Mouse (Mus musculus) C2C12 (cell line): Measurements from ENCODE around the gene Tmcc2. TPM values are rescaled to one million over a fixed set of nuclear protein-coding genes. Genes with fewer than 3 reads are reported as not detected.
A peak's percentile ranks its signal among the peaks of the same experiment; 100 is the strongest.

Experiments
- H3K27me3 ChIP-seq: one replicate; pipeline ENCODE4 v1.6.1; 2011; ENCODE audit not compliant: control insufficient read depth, insufficient read depth, insufficient read length
- H3K36me3 ChIP-seq: one replicate; pipeline ENCODE4 v1.6.1; 2011; ENCODE audit not compliant: control insufficient read depth, insufficient read depth
- H3K4me3 ChIP-seq: one replicate; pipeline ENCODE4 v1.5.1; 2011; ENCODE audit warnings: mild to moderate bottlenecking, control low read depth; ENCODE audit not compliant: poor library complexity, insufficient read depth, severe bottlenecking
- H3K79me2 ChIP-seq: one replicate; pipeline ENCODE4 v1.6.1; 2011; ENCODE audit not compliant: control insufficient read depth, insufficient read depth
- H3K79me3 ChIP-seq: one replicate; pipeline ENCODE4 v1.6.1; 2011; ENCODE audit warnings: low read depth, control low read depth
- H3ac ChIP-seq: one replicate; pipeline ENCODE3; 2011; ENCODE audit warnings: low read depth; ENCODE audit not compliant: control insufficient read depth, insufficient read length
- CEBPB ChIP-seq: IDR thresholded peaks from one replicate; pipeline ENCODE4 v1.6.1; 2011; ENCODE audit warnings: low read depth, mild to moderate bottlenecking, control low read depth, moderate library complexity
- CTCF ChIP-seq: IDR thresholded peaks from one replicate; pipeline ENCODE4 v1.5.1; 2011; ENCODE audit not compliant: control insufficient read depth, insufficient read depth, insufficient read length
- FOSL1 ChIP-seq: IDR thresholded peaks from one replicate; pipeline ENCODE4 v1.8.0; 2011; ENCODE audit warnings: mild to moderate bottlenecking, low read length; ENCODE audit not compliant: poor library complexity, insufficient read depth, severe bottlenecking
- MAX ChIP-seq: IDR thresholded peaks from one replicate; pipeline ENCODE4 v1.6.1; 2011; ENCODE audit warnings: mild to moderate bottlenecking, control low read depth
- MYOD1 ChIP-seq: IDR thresholded peaks from one replicate; pipeline ENCODE4 v1.6.1; 2011; ENCODE audit warnings: low read depth; ENCODE audit not compliant: control insufficient read depth, insufficient read length
- MYOG ChIP-seq: IDR thresholded peaks from one replicate; pipeline ENCODE4 v1.6.1; 2011; ENCODE audit not compliant: control insufficient read depth, insufficient read length; ENCODE audit errors: extremely low read depth
- USF1 ChIP-seq: IDR thresholded peaks from one replicate; pipeline ENCODE4 v1.6.1; 2011; ENCODE audit warnings: low read depth, mild to moderate bottlenecking, control low read depth, moderate library complexity
- polyA plus RNA-seq: library from polyadenylated mRNA; unstranded; fragments of >200 nt; fragmentation: generic; extraction: Trizol; gene quantifications from one replicate; pipeline ENCODE4 v1.2.1, GENCODE M21; 2012; ENCODE audit warnings: missing spikeins

Tmcc2 gene
- polyA plus RNA-seq, 1 experiment = 37.3 TPM

DNA sequence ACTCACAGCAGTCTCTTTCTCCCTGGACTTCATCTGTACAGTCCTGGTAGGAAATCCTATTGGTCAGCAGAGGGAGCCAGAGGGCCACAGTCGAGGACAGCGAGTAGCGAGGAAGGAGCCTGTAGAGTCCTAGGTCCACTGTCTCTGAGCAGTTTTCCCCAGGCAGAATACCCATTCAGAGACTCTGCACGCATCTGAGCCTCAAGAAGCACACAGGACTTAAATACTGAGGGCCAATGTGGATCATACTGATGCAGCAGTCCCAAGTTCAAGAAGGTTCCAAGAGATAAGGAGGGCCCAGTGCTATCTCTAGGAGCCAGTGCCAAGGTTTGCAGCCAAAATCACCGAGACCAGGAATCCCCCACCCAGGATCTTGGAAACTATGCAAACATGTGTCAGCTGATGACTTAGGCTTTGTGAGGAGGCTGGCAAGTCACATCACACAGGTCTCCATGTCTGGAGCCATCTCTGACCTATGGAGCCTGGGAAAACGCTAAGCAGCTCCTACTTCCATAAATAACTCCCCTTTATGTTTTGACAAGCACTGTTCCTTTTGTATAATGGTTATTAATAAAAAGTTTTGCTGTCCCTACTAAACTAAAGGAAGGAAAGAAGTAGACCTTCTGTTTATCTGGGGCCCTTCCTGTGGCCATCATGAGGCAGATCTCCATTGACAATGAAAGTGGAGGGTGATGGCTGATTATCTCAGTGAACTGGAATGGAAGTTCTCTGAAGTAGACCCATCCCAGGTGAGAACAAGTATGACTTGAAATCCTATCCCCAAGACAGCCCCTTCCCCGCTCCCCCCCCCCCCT lies 23.2 kb downstream of the Tmcc2 start:
- no peak overlapping the region for H3ac ChIP-seq
- TF ChIP-seq CTCF = peak; percentile 67
- no peak for TF ChIP-seq CEBPB
- H3K79me2 ChIP-seq = no peaks in the 10 kb centered on the region
- no peak overlapping the region for H3K4me3 ChIP-seq
- no peaks in the 10 kb centered on the region for H3K27me3 ChIP-seq
- H3K36me3 ChIP-seq = peaks cover 4% of the 10 kb centered on the region
- H3K79me3 ChIP-seq = no peaks in the 10 kb centered on the region

- H3K27me3 ChIP-seq = no peaks in the 10 kb centered on the region
- H3ac ChIP-seq = no peak overlapping the region
- no peaks in the 10 kb centered on the region for H3K79me2 ChIP-seq
- peaks cover 4% of the 10 kb centered on the region for H3K36me3 ChIP-seq
- H3K4me3 ChIP-seq = no peak overlapping the region
- H3K79me3 ChIP-seq = no peaks in the 10 kb centered on the region
- no peak for TF ChIP-seq MYOG
- TF ChIP-seq USF1 = no peak
- TF ChIP-seq MYOD1 = no peak
- no peak for TF ChIP-seq CTCF
- no peak for TF ChIP-seq FOSL1
- TF ChIP-seq MAX = no peak
- TF ChIP-seq CEBPB = no peak
Observed at GRCm38 (mm10) chr1:132366937-132367336, 24.1 kb downstream of the Tmcc2 start.

DNA sequence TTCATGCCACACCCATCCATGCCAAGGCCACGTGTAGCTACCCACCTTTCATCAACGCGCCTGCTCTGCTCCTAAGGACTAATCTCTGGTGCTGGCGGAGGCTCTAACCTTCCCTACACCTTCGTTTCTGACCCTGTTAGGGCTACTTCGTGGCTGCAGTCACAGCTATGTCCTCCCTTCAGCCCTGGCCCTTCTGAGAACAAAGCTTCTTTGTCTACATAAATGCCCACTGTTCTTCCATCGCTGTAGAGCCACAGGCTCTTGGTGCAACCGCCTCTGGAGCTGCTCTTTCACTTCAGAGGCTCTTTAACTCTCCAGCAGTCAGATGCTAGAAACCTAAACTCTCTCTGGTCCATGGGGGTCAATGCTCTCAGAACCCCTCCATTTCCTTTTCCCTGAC lies 24.8 kb downstream of the Tmcc2 start:
- H3K79me2 ChIP-seq = no peaks in the 10 kb centered on the region
- no peaks in the 10 kb centered on the region for H3K79me3 ChIP-seq
- H3K4me3 ChIP-seq = no peak overlapping the region
- H3K27me3 ChIP-seq = no peaks in the 10 kb centered on the region
- TF ChIP-seq MYOD1 (no peak), CTCF (no peak), USF1 (no peak), FOSL1 (no peak), MAX (no peak), CEBPB (no peak), MYOG (no peak)
- H3ac ChIP-seq = no peak overlapping the region
- peaks cover 4% of the 10 kb centered on the region for H3K36me3 ChIP-seq

DNA sequence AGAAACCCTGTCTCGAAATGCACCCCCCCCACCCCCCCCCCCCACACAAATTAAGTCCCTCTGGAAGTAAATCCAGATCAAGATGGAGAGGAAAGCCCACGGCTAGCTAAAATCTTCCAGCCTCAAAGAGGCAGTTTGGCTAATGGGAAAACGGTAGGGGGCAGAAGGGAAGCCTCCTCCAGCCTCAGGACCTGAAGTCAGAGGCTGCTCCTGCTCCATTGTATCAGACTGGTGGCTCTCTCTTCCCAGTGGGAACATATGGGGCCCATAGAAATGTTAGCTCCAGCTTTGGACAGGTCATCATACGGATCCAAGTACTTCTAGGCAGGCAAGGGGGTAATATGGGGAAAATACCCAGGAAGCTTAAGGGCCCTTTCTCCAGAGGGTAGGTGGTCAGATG lies 25.4 kb downstream of the Tmcc2 start:
- no peaks in the 10 kb centered on the region for H3K79me2 ChIP-seq
- H3K27me3 ChIP-seq = no peaks in the 10 kb centered on the region
- no peak overlapping the region for H3K4me3 ChIP-seq
- TF ChIP-seq MYOD1 (no peak), CTCF (no peak), CEBPB (no peak), MYOG (no peak), MAX (no peak), FOSL1 (no peak), USF1 (no peak)
- H3K36me3 ChIP-seq = peaks cover 8% of the 10 kb centered on the region
- H3ac ChIP-seq = no peak overlapping the region
- no peaks in the 10 kb centered on the region for H3K79me3 ChIP-seq

DNA sequence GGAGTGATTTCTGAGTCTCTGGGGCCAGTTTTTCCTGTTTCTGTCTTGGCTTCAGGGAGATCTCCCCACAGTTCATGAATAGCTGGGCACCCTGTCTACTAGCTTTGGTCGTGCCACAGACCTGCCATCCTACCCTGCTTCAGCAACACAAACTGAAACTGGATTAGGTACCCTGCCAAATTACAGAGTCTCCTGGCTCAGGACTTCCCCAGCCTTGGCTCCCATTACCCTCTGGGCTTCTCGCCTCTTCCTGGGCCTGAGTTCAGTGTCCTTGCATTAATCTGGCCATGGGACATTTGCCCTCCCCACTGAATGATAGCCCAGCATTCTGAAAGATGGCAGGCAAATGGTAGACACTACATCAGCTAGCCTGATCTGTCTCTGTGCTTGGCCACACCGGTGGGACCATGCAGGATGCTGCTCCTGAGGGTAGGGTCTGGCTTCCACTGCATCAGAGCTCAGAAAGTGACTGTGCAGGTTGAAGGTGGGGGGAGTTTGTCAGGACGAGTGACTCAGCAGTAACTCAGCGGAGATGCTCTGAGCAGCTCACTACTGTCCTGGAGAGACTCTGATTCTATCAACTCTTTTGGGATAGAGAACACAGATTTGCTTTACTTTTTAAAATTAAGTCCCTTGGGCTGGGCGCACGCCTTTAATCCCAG lies 26.1 kb downstream of the Tmcc2 start:
- Histone ChIP-seq H3K4me3 (no peak overlapping the region), H3K36me3 (peaks cover 14% of the 10 kb centered on the region), H3K79me3 (no peaks in the 10 kb centered on the region), H3K27me3 (no peaks in the 10 kb centered on the region), H3K79me2 (no peaks in the 10 kb centered on the region), H3ac (no peak overlapping the region)
- TF ChIP-seq USF1 = no peak
- no peak for TF ChIP-seq MYOG
- no peak for TF ChIP-seq MYOD1
- no peak for TF ChIP-seq CEBPB
- TF ChIP-seq MAX = no peak
- TF ChIP-seq CTCF = no peak
- TF ChIP-seq FOSL1 = no peak

DNA sequence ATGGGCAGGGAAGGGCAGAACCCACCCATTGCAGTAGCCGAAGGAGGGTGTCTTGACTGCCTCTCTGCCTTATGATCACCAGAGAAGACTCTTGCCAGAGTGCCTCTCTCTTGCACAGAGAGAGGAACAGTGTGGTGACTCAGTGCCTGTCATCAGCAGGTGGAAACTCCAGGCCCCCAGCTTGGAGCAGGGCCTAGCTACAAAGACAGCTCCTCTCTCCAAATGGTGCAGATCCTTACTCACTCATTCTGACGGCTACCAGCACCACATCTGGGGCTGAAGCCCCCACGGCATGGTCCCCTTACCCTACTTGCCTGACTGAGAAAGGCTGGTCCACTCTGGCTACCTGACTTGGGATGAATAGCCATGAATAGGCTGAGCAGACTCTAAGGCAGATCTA lies 26.7 kb downstream of the Tmcc2 start:
- Histone ChIP-seq H3ac (no peak overlapping the region), H3K79me2 (no peaks in the 10 kb centered on the region), H3K4me3 (no peak overlapping the region), H3K36me3 (peaks cover 19% of the 10 kb centered on the region), H3K79me3 (no peaks in the 10 kb centered on the region), H3K27me3 (no peaks in the 10 kb centered on the region)
- no peak for TF ChIP-seq MYOG
- TF ChIP-seq CTCF = no peak
- peak; percentile 36 for TF ChIP-seq MYOD1
- no peak for TF ChIP-seq CEBPB
- no peak for TF ChIP-seq FOSL1
- no peak for TF ChIP-seq MAX
- TF ChIP-seq USF1 = no peak
